Mouse (Mus musculus) lung, embryonic 14.5 days (tissue): ENCODE measurements around the gene Olfr703. TPM values are rescaled to one million over a fixed set of nuclear protein-coding genes. Genes with fewer than 3 reads are reported as not detected.

ENCODE experiments used
- ATAC-seq: fragments of 200-750 bp; cut with Nextera tagmentation; 2 replicates; pipeline ENCODE4 v1.8.0; 2017; ENCODE audit warnings: mild to moderate bottlenecking, moderate TSS enrichment, moderate library complexity; ENCODE audit not compliant: insufficient read depth
- DNase-seq: peaks from one replicate; pipeline ENCODE4 v3.0.0-alpha.2; 2015
- H3K27ac ChIP-seq: fragments of 300-500 bp; sonication (generic); 2 replicates; pipeline ENCODE4 v1.5.1; 2014; ENCODE audit warnings: low read depth, mild to moderate bottlenecking, moderate library complexity
- H3K27me3 ChIP-seq: fragments of 300-500 bp; sonication (generic); 2 replicates; pipeline ENCODE4 v1.6.1; 2014; ENCODE audit warnings: low read length, control low read depth; ENCODE audit not compliant: insufficient read depth
- H3K36me3 ChIP-seq: fragments of 300-500 bp; sonication (generic); 2 replicates; pipeline ENCODE4 v1.6.1; 2014; ENCODE audit warnings: control low read depth; ENCODE audit not compliant: insufficient read depth
- H3K4me1 ChIP-seq: fragments of 300-500 bp; sonication (generic); 2 replicates; pipeline ENCODE4 v1.6.1; 2014; ENCODE audit warnings: antibody characterized with exemption, control low read depth; ENCODE audit not compliant: insufficient read depth
- H3K4me2 ChIP-seq: fragments of 300-500 bp; sonication (generic); 2 replicates; pipeline ENCODE4 v1.6.1; 2014; ENCODE audit warnings: mild to moderate bottlenecking
- H3K4me3 ChIP-seq: fragments of 300-500 bp; sonication (generic); 2 replicates; pipeline ENCODE4 v1.5.1; 2014; ENCODE audit warnings: low read depth, low read length
- H3K9ac ChIP-seq: fragments of 300-500 bp; sonication (generic); 2 replicates; pipeline ENCODE4 v1.6.1; 2014
- H3K9me3 ChIP-seq: fragments of 300-500 bp; sonication (generic); 2 replicates; pipeline ENCODE4 v1.6.1; 2016; ENCODE audit warnings: low read depth, low read length, control low read depth
- CTCF ChIP-seq: IDR thresholded peaks from 2 replicates; pipeline ENCODE4 v1.5.1; 2016; ENCODE audit warnings: antibody characterized with exemption, low read depth
- WGBS: fragments of 180-500 bp; shearing (Covaris S2); extraction: QIAGEN DNeasy Blood & Tissue Kit; methylation state at CpG from one replicate; pipeline ENCODE4 v1.1.7; 2014; 5-methylcytosine and 5-hydroxymethylcytosine counted together
- polyA plus RNA-seq: library from polyadenylated mRNA; unstranded; fragments of >200 nt; fragmentation: Nextera tagmentation; extraction: Ambion mirVana; gene quantifications from 2 replicates; pipeline ENCODE4 v1.2.1, GENCODE M21; 2014

Gene Olfr703
- polyA plus RNA-seq, result not detected in 2 replicates

DNA sequence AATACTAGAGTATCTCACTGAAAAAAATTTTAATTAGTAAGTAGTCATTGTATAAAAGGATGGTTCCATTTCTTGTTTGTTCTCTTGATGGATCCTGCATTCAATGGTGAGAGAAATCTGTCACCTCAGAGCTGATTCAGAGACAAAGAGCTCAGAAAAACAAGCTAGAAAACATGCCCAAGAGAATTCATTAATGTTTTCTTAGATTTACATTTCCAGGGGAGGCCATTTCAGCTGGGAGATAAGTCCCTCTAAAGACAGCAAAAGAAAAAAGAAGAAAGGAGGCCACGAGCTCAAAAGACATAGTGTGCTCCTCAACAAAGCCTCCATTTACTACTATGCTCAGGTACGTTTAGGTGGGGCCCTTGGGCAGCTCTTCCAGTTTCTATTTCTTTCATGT is at the start of gene Olfr703:
Olfr703 (plus strand) TSS at position 301 of the 400 bp plus-strand sequence.
- no peak for ATAC-seq
- DNase-seq, result no peak
- no peak within 1 kb of the TSS for H3K4me3 ChIP-seq
- TF ChIP-seq CTCF, result no peak
- H3K4me2 ChIP-seq, result no peak within 1 kb of the TSS
- no peak within 1 kb of the TSS for H3K9ac ChIP-seq
- H3K27me3 ChIP-seq, result no peaks in the 10 kb centered on the region
- no peak within 1 kb of the TSS for H3K27ac ChIP-seq
- no peaks in the 10 kb centered on the region for H3K36me3 ChIP-seq
- no peaks in the 10 kb centered on the region for H3K4me1 ChIP-seq
- 49% methylated on average over 2 of the region's 2 CpGs for WGBS
- no peaks in the 10 kb centered on the region for H3K9me3 ChIP-seq

GRCm38 (mm10) chr7:106808734-106809133 is 34.4 kb upstream of the Olfr703 start, which contains the start of gene Olfr700:
Olfr700 (minus strand) TSS chr7:106808834.
- H3K4me1 ChIP-seq, result no peaks in the 10 kb centered on the region
- DNase-seq, result no peak
- WGBS, result 79% methylated on average over 1 of the region's 1 CpGs

GRCm38 (mm10) chr7:106813829-106814228 is 29.3 kb upstream of the Olfr703 start, which contains the start of gene Olfr701:
Olfr701 (plus strand) TSS chr7:106814129.
- DNase-seq (no peak), ATAC-seq (no peak)
- Histone ChIP-seq H3K27ac (no peak within 1 kb of the TSS), H3K9ac (no peak within 1 kb of the TSS), H3K4me3 (no peak within 1 kb of the TSS), H3K4me2 (no peak within 1 kb of the TSS), H3K36me3 (no peaks in the 10 kb centered on the region), H3K4me1 (no peaks in the 10 kb centered on the region), H3K27me3 (no peaks in the 10 kb centered on the region), H3K9me3 (no peaks in the 10 kb centered on the region)
- WGBS, result 53% methylated on average over 2 of the region's 2 CpGs
- no peak for TF ChIP-seq CTCF

More at GRCm38 (mm10) chr7:106808734-106809133, 34.4 kb upstream of the Olfr703 start, which contains the start of gene Olfr700:
- no peaks in the 10 kb centered on the region for H3K36me3 ChIP-seq
- H3K4me2 ChIP-seq, result no peak within 1 kb of the TSS
- H3K4me3 ChIP-seq, result no peak within 1 kb of the TSS
- H3K27me3 ChIP-seq, result no peaks in the 10 kb centered on the region
- no peak for ATAC-seq
- no peak for TF ChIP-seq CTCF
- no peak within 1 kb of the TSS for H3K9ac ChIP-seq
- no peak within 1 kb of the TSS for H3K27ac ChIP-seq
- no peaks in the 10 kb centered on the region for H3K9me3 ChIP-seq

DNA sequence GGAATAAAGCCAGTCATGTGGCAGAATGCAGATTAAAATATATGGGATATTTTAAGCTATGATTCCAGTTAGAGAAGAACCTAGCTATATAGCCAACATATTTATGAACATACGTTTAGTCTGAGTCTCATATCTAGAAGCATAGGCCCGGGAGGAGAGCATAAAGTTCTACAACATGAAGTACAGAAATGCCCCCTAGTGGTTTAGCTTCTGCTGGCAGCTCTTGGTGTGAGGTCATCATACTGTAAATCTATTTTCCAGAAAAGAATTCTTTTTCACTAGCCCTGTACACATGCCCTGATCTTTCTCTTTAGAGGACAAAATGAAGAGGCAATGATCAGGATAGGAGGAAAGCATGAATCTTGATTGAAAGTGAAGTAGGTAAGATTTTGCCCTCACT is 27.4 kb upstream of the Olfr703 start:
- Histone ChIP-seq H3K4me2 (no peak overlapping the region), H3K27me3 (no peaks in the 10 kb centered on the region), H3K4me1 (no peaks in the 10 kb centered on the region), H3K27ac (no peak overlapping the region), H3K36me3 (no peaks in the 10 kb centered on the region), H3K9ac (no peak overlapping the region), H3K9me3 (no peaks in the 10 kb centered on the region), H3K4me3 (no peak overlapping the region)
- DNase-seq (peak; percentile 51), ATAC-seq (no peak)
- 0 out of 2 replicates have a peak, but pooled peaks have one; percentile 11 for TF ChIP-seq CTCF
- 38% methylated on average over 2 of the region's 2 CpGs for WGBS

- Histone ChIP-seq H3K36me3 (no peaks in the 10 kb centered on the region), H3K27me3 (no peaks in the 10 kb centered on the region), H3K9ac (no peak overlapping the region), H3K4me3 (no peak overlapping the region), H3K27ac (no peak overlapping the region), H3K9me3 (no peaks in the 10 kb centered on the region), H3K4me2 (no peak overlapping the region), H3K4me1 (no peaks in the 10 kb centered on the region)
- no peak for DNase-seq
- ATAC-seq, result no peak
- TF ChIP-seq CTCF, result no peak
Measured at GRCm38 (mm10) chr7:106818414-106818813, 24.7 kb upstream of the Olfr703 start.

DNA sequence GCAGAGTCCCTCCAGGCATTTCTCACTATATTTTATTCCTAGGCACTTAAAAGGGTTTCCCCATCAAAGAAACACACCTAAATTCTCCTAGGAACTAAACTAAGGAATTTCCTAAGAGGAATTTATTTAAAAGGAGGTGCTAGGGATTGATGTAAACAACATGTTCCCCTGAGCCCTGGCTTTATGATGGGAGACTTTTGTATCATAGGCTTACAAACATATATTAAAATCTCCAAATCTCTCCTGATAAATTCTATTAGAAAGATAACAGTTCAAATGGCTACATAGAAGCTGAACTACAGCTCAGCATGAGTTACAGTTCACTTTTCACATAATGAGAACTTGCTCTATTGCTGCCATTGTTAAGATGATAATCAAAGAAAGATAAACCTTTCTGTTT is 9.4 kb upstream of the Olfr703 start, which contains the start of gene Olfr702:
Olfr702 (minus strand) TSS at position 101 of the 400 bp plus-strand sequence.
- no peaks in the 10 kb centered on the region for H3K27me3 ChIP-seq
- no peak for DNase-seq
- H3K36me3 ChIP-seq, result no peaks in the 10 kb centered on the region
- no peak within 1 kb of the TSS for H3K27ac ChIP-seq
- H3K4me3 ChIP-seq, result no peak within 1 kb of the TSS
- H3K9me3 ChIP-seq, result no peaks in the 10 kb centered on the region
- ATAC-seq, result no peak
- H3K4me1 ChIP-seq, result no peaks in the 10 kb centered on the region
- H3K9ac ChIP-seq, result no peak within 1 kb of the TSS
- H3K4me2 ChIP-seq, result no peak within 1 kb of the TSS
- no peak for TF ChIP-seq CTCF

- Histone ChIP-seq H3K36me3 (no peaks in the 10 kb centered on the region), H3K9ac (no peak within 1 kb of the TSS), H3K27me3 (no peaks in the 10 kb centered on the region), H3K4me3 (no peak within 1 kb of the TSS), H3K9me3 (no peaks in the 10 kb centered on the region), H3K27ac (no peak within 1 kb of the TSS), H3K4me1 (no peaks in the 10 kb centered on the region), H3K4me2 (no peak within 1 kb of the TSS)
- TF ChIP-seq CTCF, result no peak
- DNase-seq (no peak), ATAC-seq (no peak)
Measured at GRCm38 (mm10) chr7:106862885-106863284, 19.7 kb downstream of the Olfr703 start, which contains the start of gene Olfr704. Olfr704 (plus strand) TSS chr7:106863185.
